Mouse (Mus musculus) heart, adult 9 months (tissue): ENCODE results near the gene Wdr20.
A peak's percentile ranks its signal among the peaks of the same experiment; 100 is the strongest.

Experiments
- DNase-seq, 2 experiments: peaks; one replicate each; pipeline ENCODE4 v3.0.0; 2022; ENCODE audit warnings: low spot score in 2 of 2

Gene Wdr20

DNA sequence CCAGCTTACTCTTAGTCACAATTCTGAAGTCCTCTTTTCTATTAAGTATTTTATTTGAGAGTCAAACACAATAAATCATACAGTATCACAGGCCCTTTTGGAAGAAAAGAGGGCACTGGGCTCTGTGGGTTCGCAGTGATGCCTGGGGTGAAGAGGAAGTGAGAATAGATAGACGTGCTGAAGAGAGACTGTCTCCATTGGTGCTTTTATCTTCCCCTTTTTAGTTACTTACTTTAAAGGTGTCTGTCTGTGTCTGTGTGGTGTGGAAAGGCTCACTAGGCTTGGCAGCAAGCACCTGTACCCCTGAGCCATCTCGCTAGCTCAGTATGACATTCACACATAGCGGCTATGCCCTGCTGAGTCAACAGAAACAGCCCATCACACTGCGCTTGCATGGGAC lies 40.1 kb downstream of the Wdr20 start:
- DNase-seq = no peak

DNA sequence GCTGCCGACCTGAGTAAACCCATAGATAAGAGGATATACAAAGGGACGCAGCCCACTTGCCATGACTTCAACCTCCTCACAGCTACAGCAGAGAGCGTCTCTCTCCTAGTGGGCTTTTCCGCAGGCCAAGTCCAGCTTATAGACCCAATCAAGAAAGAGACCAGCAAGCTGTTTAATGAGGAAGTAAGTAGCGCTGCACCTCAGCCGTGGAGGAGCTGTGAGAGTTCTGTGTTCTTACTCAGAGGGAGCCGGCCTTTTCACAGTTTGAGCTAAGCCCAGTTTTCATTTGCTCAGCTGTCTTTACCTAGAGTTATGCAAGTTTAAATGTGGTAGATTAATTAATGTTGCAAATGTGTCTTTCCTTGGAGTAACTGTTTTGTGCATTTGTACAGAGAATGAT lies 41.6 kb downstream of the Wdr20 start:
- DNase-seq = no peak

DNA sequence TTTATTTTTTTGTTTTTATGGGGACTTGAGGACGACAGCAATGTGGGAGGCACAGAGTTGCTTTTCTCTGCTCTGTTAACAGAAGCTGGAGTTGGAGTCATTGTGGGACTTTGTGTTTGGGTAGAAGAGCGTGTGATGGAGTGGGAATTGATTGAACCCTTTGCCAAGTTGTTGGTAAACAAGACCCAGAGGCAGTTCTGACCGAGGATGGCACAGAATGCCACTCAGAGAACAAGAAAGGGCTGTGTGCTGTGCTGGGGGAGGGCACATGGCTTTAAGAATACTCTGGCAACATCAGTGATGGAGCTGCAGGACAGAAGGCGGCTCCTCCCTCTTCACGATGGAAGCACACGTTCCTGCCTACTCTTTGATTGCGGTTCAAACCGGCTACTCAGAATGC lies 43.4 kb downstream of the Wdr20 start:
- DNase-seq = no peak

DNA sequence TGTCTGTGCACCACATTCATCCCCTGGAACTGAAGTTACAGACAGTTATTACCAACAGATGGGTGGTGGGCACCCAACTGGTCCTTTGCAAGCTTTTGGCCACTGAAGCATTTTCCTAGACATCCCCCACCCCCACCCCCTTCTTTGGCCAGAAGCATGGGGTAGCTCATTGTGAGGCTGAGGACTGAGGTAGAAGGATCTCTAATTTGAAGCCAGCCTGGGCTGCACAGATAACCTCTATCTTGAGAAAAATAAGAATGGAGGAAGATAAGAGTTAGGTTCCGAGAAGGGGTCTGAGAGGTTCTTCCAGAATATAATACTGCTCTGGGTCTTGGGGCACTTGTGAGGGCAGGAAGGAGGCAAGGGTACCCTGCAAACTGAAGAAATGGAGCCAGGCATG lies 44.5 kb downstream of the Wdr20 start:
- no peak for DNase-seq

DNA sequence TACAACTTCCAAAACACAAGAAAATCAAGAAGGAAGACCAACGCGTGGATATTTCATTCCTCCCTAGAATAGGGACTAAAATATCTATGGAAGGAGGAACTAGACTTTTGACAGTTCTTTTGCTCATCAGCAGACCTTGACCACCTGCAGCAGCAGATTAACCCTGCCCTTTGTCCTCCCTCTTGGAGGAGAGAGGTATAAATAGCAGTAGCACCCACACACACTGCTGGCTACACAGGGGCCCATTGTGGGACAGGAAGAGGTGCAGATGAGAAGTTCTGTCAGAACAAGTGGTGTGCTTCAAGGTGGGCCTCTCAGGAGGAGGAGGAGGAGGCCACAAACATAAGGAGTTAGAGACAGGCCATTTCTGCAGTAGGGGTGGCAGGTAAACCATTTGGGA lies 46.5 kb downstream of the Wdr20 start:
- DNase-seq = no peak

DNA sequence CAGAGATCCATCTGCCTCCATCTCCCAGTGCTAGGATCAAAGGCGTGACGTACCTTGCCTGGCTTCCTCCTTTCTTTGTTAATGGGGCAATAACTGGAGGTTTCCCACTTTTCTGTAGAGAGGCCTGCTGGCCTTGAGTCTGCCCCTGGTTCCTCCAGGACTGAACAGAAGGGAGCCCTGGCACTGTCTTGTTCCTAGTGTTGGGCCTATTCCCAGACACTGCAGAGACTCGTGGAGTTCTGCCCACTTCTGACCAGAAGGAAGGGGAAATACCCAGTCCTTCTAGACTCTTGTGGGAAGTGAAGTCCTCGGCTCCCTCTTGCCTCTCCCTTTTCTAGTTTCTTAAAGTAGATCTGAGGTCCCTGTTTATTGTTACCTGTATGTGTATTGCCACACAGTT lies 48.5 kb downstream of the Wdr20 start:
- no peak for DNase-seq

DNA sequence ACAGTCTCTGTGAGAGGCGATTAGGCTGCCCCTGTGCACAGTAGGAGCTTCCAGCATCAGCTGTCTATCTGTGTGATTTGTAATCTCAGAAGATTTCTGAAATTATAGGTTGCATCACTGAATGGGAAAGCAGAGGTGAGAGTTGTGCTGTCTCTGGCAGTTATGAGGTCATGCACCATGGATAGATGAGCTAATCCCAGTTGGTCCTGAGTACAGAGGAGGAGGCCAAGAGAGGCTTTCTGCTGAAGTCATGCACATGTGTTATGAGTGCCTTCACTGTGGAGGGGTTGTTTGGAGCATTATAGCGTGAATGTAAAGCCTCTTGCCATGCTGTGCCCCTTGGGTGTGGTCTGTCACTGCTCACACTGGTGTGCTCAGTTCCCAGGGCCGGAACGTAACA lies 52.8 kb downstream of the Wdr20 start:
- no peak for DNase-seq

DNA sequence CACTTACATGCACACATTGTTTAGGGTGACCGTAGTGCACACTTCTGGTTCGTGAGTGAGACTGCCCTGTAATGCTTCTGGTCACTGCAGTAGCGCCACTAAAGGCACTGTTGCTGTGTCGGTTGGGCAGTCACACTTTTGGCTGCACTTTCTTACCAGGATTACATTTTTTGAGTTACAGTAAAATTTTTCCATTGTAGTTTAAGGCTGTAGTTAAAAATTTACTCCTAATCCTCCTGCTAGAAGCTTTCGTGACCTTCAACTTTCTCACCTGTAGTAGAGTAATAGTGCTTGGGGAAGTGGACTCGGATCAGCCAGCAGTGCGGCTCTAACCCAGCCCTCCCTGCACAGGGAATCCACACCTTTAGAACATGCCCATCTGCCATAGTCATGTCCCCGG lies 53.3 kb downstream of the Wdr20 start:
- DNase-seq = no peak

DNA sequence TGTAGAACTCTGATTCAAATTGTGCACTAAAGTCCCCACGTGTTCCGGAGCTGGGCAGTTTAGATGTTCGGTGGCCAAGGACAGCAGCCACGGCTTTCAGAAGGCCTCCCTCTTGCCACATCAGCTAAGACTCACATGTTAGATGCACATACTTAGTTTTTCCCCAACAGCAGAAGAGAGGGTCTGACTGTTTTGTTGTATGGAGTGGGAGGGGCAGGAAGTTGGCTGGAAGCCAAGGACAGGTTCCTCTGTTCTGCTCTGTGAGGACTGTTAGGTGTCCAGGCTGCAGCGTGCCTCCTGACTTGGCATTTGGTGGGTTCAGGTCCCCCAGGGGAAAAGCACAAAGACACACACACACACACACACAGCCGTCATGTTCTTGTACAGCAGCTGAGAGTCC lies 57.3 kb downstream of the Wdr20 start:
- no peak for DNase-seq

DNA sequence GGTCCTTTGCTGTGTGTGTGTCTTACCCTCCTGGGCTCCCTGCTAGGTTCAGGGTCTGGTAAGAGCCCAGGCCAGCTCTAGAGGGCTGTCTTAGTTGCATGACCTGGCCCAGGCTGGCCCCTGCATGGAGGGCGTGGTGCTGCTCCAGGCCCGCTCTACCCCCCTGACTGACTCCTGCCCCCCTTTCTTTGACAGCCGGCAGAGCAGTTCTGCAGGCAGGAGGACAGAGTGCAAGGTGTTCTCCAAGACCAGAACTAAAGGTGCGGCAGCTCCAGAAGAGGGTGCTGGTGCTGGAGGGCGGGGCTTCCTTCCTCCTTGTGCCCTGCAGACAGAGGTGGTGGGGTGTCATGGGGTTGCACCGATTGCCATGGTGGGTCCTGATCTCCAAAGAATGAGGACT lies 59.0 kb downstream of the Wdr20 start:
- DNase-seq = no peak

DNA sequence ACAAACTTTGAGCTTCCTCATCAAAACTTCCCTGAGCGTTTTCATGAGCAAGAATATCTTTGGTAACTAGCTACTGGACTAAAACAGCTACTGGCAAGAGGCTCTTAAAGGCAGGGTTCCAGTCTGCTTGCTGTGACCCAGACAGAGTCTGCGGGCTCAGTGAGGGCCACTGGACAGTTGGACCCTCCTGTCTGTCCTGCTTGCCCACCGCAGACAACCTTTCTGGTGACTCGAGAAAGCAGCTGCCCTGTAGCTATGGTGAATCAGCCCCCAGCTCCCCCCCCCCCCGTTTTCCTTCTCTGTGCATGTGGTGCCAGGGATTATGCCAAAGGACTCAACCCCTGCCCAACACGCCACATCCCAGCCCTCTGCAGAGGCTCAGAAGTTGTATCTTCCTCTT lies 59.5 kb downstream of the Wdr20 start:
- DNase-seq = no peak

DNA sequence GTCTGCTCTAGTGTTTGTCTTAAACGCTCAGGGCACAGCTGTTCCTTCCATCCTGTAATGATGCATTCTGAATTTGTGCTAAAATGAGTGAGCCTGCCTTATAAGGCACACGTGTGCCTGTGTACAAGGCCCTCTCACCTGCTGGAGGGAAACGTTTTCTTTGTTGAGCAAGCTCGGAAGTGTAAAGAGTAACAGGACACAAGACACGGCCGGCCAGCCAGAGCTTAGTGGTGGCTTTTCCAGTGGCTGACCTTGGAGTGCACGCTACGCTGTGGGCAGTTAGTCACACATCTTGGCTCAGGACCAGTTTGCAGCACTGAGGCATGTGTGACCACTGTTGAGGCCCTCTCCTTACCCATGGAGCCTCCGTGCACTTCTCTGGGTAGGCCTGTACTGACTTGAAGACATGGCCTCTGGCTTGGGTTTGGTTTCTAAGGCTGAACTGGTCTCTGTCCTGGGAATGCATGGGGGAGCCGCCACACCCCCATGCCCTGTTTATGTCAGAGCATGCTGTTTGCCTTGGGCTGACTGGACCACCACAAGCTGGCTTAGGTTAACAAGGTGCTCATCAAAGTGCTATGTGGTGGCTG lies 60.2 kb downstream of the Wdr20 start:
- DNase-seq = peak; percentile 13 to 42

DNA sequence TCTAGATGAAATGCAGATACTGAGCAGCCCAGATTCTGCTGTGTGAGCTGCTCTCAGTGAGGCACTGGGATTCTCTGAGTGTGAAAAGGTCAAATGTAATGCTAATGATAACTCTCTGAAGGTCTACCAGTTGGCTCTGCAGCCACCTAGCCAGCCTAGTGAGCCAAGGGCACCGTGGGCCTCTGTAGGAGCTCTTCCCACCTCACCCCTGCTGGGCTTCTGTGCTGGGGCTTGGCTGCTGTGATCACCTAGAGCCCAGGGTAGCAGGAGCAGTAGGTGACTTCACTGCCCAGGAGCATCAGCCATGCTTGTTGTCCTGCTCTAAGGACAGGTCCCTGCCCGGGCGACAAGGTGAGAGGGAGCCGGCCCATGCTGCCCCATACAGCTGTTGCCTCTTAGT lies 61.5 kb downstream of the Wdr20 start:
- no peak for DNase-seq

DNA sequence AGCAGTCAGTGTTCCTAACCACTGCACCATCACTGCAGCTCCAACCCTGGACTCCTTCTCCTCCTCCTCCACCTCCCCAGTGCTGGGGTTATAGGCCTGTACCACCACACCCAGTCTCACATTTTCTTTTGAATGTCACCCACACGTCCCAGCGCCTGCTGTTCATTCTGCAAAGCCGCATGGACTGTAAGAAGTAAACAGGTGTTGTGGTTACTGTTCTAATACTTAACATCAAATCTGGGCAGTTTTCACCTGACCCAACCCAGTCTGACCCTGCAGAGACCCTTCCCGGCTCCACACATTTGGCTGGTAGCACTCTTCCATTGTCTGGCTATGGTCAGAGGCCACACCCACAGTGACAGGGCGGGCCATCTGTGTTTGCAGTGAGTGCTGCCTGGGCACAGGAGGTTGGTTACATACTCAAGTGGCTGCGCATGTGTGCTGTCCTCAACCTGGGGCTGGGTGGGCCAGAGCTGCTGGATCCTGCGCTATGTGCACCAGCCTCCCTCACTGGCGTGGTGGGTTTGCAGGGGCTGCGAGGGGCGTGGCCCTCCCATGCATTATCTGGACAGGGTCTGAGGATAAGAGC lies 64.2 kb downstream of the Wdr20 start:
- no peak for DNase-seq

DNA sequence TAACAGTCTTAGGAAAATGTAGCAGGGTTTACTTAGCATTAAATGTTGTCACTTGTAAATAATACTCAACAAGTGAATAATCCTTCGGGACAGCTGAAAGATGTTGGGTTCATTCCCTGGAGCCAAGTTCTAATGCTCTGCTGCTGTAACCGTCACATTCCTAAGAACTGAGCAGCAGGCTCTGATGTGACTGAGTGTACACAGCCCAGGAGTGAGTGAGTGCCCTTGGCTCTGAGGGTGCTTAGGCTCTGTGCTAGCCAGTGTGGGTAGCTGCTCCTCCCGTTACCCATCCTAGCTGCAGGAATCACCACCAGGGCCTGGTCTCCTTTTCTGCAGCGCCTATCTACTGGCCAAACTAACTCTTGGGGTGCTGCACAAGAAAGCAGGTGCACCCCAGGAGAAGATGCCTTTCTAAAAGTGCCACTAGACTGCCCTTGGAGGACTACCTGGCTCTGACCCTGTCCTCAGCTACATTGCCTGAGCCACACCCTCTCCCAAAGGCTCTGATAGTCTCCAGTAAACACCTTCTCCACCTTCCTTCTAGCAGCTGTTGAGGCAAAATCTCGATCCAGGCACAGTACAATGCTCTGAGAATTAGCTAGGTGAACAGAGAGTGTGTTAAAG lies 65.0 kb downstream of the Wdr20 start:
- DNase-seq = no peak

DNA sequence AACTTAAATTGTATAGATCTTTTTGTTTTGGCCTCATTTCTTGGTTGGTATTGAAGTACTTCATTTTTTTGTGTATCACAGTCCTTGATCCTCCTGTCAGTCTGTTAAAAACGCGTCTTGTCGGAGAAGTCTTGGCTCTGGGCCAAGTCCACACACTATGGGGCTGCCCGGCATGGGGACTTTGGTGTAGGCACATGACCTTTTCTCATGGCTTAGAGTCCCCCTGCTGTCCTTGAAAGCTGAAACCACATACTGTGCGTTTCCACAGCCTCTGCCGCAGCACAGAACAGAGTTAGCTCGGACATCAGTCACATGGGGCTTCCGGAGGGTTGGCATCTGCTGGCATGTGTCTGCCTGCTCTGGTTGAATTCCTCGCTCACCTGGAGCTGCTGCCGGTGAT lies 66.5 kb downstream of the Wdr20 start:
- DNase-seq = no peak

DNA sequence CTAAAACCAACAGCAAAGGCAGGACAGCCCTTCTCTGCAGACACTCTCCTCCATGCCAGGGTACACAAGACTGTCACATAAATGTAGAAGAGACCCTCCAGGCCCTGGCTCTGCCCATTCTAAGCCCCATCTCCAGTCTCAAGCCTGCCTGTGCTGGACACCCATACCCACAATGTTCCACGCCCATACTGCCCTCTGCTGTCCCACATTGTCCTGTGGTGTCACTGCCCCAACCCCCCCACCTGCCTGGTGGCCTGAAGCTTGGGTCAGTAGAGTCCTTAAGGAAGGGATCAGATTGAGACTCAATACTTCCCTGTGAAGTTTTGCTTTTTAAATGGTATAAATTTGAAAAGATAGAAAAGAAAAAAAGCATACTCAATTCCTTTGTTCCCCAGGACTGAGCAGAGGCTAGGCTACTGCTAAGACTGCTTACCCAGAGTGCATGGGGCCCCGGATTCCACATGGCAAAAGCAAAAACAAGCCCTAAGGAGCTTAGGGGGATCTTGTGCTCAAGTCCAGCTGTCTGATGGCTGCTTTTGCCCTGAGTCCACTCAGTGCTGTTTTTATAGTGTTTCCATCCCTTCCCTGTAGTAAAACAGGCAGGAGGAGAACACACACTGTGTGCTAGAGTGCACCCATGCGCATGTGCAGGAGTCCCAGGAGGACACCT lies 68.7 kb downstream of the Wdr20 start:
- DNase-seq = peak in 1 of 2 experiments; percentile 19

DNA sequence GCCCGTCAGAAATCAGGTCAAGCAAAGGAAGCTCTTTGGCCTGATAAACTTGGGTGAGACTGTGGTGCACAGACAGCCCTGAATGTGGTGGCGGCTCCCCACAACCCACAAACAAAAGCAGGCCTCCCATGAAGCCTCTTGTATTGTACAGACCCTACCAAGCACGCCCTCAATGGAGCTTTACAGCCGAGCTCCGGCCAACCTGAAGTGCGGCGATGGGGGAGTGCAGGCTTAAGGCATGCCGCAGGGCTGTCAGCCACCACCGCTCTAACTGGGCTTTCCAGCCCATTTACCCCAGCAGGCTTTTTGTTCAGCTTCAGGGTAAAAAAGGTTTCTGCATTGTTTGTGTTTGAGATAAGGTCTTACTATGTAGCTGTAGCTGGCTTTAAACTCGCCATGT lies 70.7 kb downstream of the Wdr20 start:
- DNase-seq = no peak

DNA sequence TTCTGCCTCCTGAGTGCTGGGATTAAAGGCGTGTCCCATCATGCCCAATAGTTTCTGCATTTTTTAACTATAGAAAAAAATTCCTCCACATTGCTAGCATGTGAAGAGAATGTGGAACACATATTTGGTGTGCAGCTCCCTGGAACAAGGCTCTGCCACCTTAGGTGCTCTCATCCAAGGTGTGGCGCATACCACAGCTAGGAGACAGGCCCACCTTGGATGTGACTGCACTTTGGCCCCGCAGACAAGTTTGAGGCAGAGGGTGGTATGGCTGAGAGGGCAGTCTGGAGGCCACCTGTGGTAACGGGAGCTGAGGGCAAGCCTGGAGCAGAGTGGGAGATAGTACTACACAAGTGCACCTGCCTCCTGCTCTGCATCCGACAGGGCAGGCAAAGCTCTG lies 71.1 kb downstream of the Wdr20 start:
- no peak for DNase-seq

DNA sequence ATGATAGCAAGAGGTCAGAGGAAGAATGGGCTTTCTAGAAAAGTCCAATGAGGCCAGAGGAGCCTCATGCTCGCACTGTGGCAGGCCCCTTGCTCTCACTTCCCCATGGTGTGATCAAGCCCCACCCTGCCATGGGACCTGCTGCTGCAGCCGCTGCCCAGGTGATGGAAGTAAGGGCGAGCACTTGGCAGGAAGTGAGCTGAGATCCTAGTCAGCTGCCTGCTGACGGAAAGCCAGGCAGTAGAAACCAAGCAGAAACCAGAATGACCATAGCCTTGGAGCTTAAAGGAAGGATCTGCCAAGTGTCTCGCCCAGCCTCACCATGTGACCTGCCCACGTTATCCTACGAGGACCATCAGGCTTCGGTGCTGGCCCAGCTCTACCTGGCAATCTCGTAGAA lies 75.4 kb downstream of the Wdr20 start:
- DNase-seq = no peak

DNA sequence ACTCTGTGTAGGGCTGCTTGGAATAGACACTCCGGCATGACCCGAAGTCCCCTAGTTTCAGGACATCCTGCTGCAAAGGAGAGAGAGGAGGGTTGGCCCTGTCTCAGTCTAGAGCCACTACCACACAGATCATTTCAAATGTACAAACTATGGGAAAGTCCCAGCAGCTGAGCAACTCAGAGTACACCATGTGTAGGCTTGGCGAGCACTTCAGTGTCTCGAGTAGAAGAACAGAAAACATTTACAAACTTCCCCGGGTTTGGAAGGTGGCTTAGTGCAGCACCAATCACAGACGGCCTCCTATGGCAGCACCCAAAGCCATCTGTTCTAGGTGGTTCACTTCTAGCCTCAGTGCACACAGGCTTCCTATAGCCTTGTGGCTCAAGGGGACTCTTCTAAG lies 75.9 kb downstream of the Wdr20 start:
- no peak for DNase-seq

DNA sequence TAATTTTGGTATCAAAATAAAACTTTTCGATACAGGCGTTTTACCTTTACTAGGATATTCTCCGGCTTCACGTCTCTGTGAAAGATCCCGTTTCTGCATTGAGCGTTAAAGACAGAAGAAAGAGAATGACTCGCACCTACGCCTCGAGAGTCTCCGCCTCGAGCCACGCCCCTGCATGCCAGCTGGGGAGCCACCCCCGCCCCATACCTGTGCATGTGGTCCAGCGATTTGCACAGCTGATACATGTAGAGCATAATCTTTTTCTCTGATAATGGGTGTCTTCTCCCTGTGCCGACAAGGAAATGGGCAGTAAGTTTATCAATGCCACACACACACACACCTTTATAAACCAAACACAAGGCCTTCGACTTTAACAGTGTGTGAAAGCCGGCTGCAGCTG lies 77.2 kb downstream of the Wdr20 start:
- DNase-seq = no peak

DNA sequence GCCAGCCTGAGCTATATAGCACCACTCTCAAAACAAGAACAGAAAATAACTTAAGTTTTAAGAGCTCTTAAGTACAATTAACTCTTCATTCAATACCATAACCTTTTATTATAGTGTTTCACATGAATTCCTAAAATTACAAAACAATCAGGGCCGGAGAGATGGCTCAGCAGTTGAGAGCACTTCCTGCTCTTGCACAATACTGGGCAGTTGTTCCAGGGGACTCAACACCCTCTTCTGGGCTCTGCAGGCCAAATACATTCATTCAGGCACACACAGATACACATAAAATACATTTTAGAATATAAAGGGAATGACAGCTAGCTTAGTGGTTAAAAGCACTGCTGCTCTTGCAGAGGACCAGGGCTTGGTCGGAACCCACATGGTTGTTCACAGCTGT lies 79.1 kb downstream of the Wdr20 start:
- no peak for DNase-seq
